Mouse (Mus musculus) embryonic facial prominence, embryonic 15.5 days (tissue): Measurements from ENCODE around the gene Klhl3. TPM values are rescaled to one million over a fixed set of nuclear protein-coding genes. Genes with fewer than 3 reads are reported as not detected.
A peak's percentile ranks its signal among the peaks of the same experiment; 100 is the strongest.

ENCODE experiments used
- ATAC-seq: fragments of 200-750 bp; cut with Nextera tagmentation; 2 replicates; pipeline ENCODE4 v1.8.0; 2017; ENCODE audit warnings: low read depth, moderate TSS enrichment; ENCODE audit not compliant: insufficient number of reproducible peaks, low FRiP score, low TSS enrichment
- H3K27ac ChIP-seq: fragments of 300-500 bp; sonication (generic); replicated peaks from 2 replicates; pipeline ENCODE4 v1.5.1; 2015; ENCODE audit warnings: mild to moderate bottlenecking, inconsistent platforms
- H3K27me3 ChIP-seq: fragments of 300-500 bp; sonication (generic); 2 replicates; pipeline ENCODE4 v1.6.1; 2015; ENCODE audit warnings: inconsistent platforms
- H3K36me3 ChIP-seq: fragments of 300-500 bp; sonication (generic); 2 replicates; pipeline ENCODE4 v1.6.1; 2015; ENCODE audit warnings: mild to moderate bottlenecking, inconsistent platforms
- H3K4me1 ChIP-seq: fragments of 300-500 bp; sonication (generic); 2 replicates; pipeline ENCODE4 v1.6.1; 2015; ENCODE audit warnings: inconsistent platforms
- H3K4me2 ChIP-seq: fragments of 300-500 bp; sonication (generic); replicated peaks from 2 replicates; pipeline ENCODE4 v1.6.1; 2015; ENCODE audit warnings: mild to moderate bottlenecking, inconsistent platforms
- H3K4me3 ChIP-seq: fragments of 300-500 bp; sonication (generic); replicated peaks from 2 replicates; pipeline ENCODE4 v1.5.1; 2015; ENCODE audit warnings: mild to moderate bottlenecking, inconsistent platforms
- H3K9ac ChIP-seq: fragments of 300-500 bp; sonication (generic); 2 replicates; pipeline ENCODE4 v1.6.1; 2015; ENCODE audit warnings: inconsistent platforms
- H3K9me3 ChIP-seq: fragments of 300-500 bp; sonication (generic); replicated peaks from 2 replicates; pipeline ENCODE4 v1.6.1; 2016; ENCODE audit warnings: inconsistent platforms
- WGBS: fragments of 180-500 bp; shearing (Covaris S2); methylation state at CpG from one replicate; pipeline ENCODE4 v1.1.7; 2015; 5-methylcytosine and 5-hydroxymethylcytosine counted together
- polyA plus RNA-seq: library from polyadenylated mRNA; unstranded; fragments of >200 nt; fragmentation: Nextera tagmentation; extraction: Ambion mirVana; gene quantifications from 2 replicates; pipeline ENCODE4 v1.2.1, GENCODE M21; 2015

Klhl3 gene
- polyA plus RNA-seq, 1 experiment from 2014 or later, result 3.6 TPM

DNA sequence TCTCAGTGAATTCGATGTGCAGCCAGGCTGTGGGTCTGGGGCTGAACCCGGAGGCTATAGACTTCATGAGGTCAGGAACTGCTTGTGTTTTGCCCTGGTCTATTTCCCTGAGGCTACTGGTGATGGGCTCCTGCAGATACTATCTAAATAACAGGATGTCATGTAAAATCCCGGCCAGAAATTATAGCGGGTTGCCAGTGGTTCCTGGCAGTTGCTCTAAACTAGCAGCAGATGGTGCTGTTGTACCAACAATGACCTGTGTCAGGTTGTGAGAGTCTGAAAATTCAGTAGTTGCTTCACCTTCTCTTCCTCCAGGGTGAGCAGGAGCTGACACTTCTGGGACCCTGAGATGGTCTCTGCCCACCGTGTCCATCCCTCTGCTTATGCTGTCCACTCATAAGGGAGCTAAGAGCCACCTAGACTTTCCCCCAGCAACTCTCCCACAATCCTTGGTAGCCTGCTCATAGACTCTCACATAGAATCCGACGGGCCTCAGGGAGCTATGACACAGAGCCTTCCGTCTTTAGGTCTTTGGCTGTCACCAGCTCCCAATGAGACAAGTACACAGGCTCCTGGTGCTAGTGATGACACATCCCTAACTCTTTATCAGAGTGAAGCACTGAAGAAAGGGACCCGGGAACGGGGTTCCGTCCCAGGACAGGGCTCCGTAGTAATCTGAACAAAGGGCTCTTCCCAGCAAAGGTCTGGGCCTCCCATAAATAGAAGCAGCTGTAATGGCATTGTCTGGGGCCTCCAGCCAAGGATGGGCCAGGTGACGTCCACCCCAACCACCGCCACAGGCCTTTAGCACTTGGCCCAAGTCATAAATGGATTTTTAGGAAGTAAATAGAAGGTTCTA is 101.1 kb downstream of the Klhl3 start:
- H3K27me3 ChIP-seq, result no peaks in the 10 kb centered on the region
- no peak overlapping the region for H3K4me3 ChIP-seq
- peak; percentile 53; the same call in 1 of the 2 replicates for ATAC-seq
- H3K9ac ChIP-seq, result no peak overlapping the region
- H3K4me1 ChIP-seq, result no peaks in the 10 kb centered on the region
- H3K9me3 ChIP-seq, result no peaks in the 10 kb centered on the region
- no peaks in the 10 kb centered on the region for H3K36me3 ChIP-seq
- no peak overlapping the region for H3K4me2 ChIP-seq
- WGBS, result 62% methylated on average over 14 of the region's 14 CpGs
- no peak overlapping the region for H3K27ac ChIP-seq

GRCm38 (mm10) chr13:58011526-58011925 is 101.9 kb downstream of the Klhl3 start:
- no peak overlapping the region for H3K27ac ChIP-seq
- no peaks in the 10 kb centered on the region for H3K36me3 ChIP-seq
- no peak for ATAC-seq
- no peaks in the 10 kb centered on the region for H3K9me3 ChIP-seq
- H3K27me3 ChIP-seq, result no peaks in the 10 kb centered on the region
- H3K4me3 ChIP-seq, result no peak overlapping the region
- H3K4me2 ChIP-seq, result no peak overlapping the region
- H3K4me1 ChIP-seq, result no peaks in the 10 kb centered on the region
- 68% methylated on average over 2 of the region's 2 CpGs for WGBS
- no peak overlapping the region for H3K9ac ChIP-seq

GRCm38 (mm10) chr13:58010416-58010815 is 103.0 kb downstream of the Klhl3 start:
- no peaks in the 10 kb centered on the region for H3K27me3 ChIP-seq
- WGBS, result 82% methylated on average over 7 of the region's 7 CpGs
- no peak overlapping the region for H3K4me2 ChIP-seq
- H3K4me1 ChIP-seq, result no peaks in the 10 kb centered on the region
- no peak overlapping the region for H3K9ac ChIP-seq
- no peak overlapping the region for H3K4me3 ChIP-seq
- H3K36me3 ChIP-seq, result no peaks in the 10 kb centered on the region
- no peak overlapping the region for H3K27ac ChIP-seq
- H3K9me3 ChIP-seq, result no peaks in the 10 kb centered on the region
- no peak for ATAC-seq

DNA sequence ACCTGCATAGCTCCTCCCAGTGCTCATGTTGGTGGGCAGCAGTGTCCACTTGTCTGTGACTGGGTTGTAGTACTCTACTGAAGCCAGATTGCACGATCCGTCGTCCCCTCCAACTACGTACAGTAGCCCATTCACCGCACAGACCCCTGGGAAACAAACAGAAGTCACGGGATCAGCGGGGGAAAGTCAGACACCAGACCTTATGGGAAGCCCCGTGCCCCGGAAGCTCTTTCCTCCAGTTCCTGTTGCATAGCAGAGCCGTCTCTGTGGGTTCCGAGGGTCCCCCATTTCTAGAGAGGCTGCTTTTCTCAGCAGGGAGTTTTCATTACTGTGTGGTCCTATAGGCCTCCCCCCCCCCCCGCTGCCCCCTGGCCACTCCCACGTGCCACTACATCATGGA is 104.1 kb downstream of the Klhl3 start:
- no peak overlapping the region for H3K9ac ChIP-seq
- H3K9me3 ChIP-seq, result no peaks in the 10 kb centered on the region
- no peaks in the 10 kb centered on the region for H3K4me1 ChIP-seq
- H3K4me3 ChIP-seq, result no peak overlapping the region
- H3K27me3 ChIP-seq, result no peaks in the 10 kb centered on the region
- 79% methylated on average over 13 of the region's 13 CpGs for WGBS
- no peak overlapping the region for H3K27ac ChIP-seq
- no peak for ATAC-seq
- no peaks in the 10 kb centered on the region for H3K36me3 ChIP-seq
- no peak overlapping the region for H3K4me2 ChIP-seq

GRCm38 (mm10) chr13:58008038-58008364 is 105.4 kb downstream of the Klhl3 start:
- H3K9ac ChIP-seq, result no peak overlapping the region
- no peak overlapping the region for H3K27ac ChIP-seq
- H3K36me3 ChIP-seq, result no peaks in the 10 kb centered on the region
- ATAC-seq, result 0 out of 2 replicates have a peak, but pooled peaks have one; percentile 31
- no peak overlapping the region for H3K4me2 ChIP-seq
- no peaks in the 10 kb centered on the region for H3K4me1 ChIP-seq
- 78% methylated on average over 5 of the region's 5 CpGs for WGBS
- no peaks in the 10 kb centered on the region for H3K9me3 ChIP-seq
- no peak overlapping the region for H3K4me3 ChIP-seq
- no peaks in the 10 kb centered on the region for H3K27me3 ChIP-seq

DNA sequence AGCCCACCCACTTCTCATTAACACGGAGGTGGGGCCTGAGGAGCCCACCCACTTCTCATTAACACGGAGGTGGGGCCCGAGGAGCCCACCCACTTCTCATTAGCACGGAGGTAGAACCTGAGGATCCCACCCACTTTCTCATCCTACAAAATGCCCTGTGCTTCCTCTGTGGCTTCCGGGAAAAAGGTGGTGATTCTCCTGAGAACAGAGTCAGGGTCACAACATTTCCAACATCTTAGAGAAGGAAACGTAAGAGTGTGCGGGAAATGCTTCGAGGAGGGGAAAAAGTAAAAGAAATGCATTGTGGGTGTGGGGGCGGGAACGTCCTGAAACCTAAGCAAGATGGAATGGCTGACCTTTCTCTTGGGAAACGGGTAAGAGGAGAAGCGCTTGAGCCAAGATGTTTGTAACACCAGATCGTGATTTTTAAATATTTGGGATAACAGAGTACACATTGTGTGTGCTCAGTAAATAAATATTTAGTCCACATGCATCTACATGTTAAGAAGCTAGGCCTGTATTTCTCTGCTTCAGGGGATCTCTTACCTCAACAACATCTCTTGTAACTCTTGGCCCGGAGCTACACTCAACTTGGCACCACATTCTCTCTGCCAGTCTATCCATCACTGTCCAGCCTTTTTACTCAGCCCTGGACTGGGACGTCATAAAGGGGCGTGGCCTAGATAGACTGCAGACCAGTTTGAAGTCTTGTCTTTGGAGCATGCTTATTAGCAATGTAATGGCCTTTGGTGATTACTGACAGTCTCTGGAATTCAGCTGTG is 105.9 kb downstream of the Klhl3 start:
- Histone ChIP-seq H3K4me3 (no peak overlapping the region), H3K9me3 (no peaks in the 10 kb centered on the region), H3K27me3 (no peaks in the 10 kb centered on the region), H3K4me1 (no peaks in the 10 kb centered on the region), H3K36me3 (no peaks in the 10 kb centered on the region), H3K27ac (no peak overlapping the region), H3K9ac (no peak overlapping the region), H3K4me2 (no peak overlapping the region)
- ATAC-seq, result no peak
- WGBS, result 52% methylated on average over 16 of the region's 16 CpGs

DNA sequence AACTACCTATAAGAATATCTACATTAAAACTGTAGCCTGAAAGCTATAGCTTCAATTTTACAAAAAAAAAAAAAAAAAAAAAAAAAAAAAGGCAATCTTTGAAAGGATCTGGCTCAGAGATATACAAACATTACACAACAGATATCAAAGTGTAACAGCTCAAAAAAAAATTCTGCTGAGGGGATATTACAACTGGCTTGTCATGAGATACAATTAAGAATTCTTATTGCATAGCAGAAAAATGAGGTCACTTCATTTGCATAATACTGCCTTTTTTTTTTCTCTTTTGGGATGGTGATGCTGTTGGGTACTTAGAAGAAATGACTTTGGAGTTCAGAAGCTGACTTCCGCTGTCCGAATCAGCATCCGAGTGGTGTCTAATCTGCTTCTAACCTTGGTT is 111.6 kb downstream of the Klhl3 start:
- 88% methylated on average over 3 of the region's 3 CpGs for WGBS
- Histone ChIP-seq H3K4me1 (no peaks in the 10 kb centered on the region), H3K9ac (no peak overlapping the region), H3K27me3 (no peaks in the 10 kb centered on the region), H3K9me3 (no peaks in the 10 kb centered on the region), H3K4me3 (no peak overlapping the region), H3K36me3 (no peaks in the 10 kb centered on the region), H3K4me2 (no peak overlapping the region), H3K27ac (no peak overlapping the region)
- no peak for ATAC-seq

GRCm38 (mm10) chr13:57996536-57996935 is 116.9 kb downstream of the Klhl3 start:
- Histone ChIP-seq H3K36me3 (no peaks in the 10 kb centered on the region), H3K4me3 (no peak overlapping the region), H3K9me3 (no peaks in the 10 kb centered on the region), H3K4me1 (no peaks in the 10 kb centered on the region), H3K27me3 (no peaks in the 10 kb centered on the region), H3K27ac (no peak overlapping the region), H3K9ac (no peak overlapping the region), H3K4me2 (no peak overlapping the region)
- WGBS, result 76% methylated on average over 11 of the region's 11 CpGs
- no peak for ATAC-seq

DNA sequence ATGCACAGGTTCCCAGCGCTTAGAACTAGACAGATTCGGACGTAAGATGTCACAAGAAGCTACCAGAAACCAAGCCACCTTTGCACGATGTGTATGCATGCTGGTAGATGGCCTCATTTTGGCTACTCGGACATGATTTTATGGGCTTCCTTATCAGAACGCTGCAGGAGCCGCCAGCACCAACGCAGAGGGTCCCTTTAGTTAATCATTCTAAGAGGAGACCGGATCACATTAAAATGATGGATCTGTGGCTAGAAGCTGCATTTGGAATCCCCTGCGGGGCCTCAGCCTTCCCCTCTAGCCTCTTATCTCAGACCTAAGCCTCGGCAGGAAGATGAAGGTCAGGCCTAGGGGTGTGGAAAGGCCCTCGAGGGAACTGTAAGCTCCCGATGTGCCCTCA is 117.5 kb downstream of the Klhl3 start:
- Histone ChIP-seq H3K27ac (no peak overlapping the region), H3K4me3 (no peak overlapping the region), H3K27me3 (no peaks in the 10 kb centered on the region), H3K4me1 (no peaks in the 10 kb centered on the region), H3K4me2 (no peak overlapping the region), H3K9me3 (no peaks in the 10 kb centered on the region), H3K9ac (no peak overlapping the region), H3K36me3 (no peaks in the 10 kb centered on the region)
- WGBS, result 73% methylated on average over 13 of the region's 13 CpGs
- ATAC-seq, result no peak

DNA sequence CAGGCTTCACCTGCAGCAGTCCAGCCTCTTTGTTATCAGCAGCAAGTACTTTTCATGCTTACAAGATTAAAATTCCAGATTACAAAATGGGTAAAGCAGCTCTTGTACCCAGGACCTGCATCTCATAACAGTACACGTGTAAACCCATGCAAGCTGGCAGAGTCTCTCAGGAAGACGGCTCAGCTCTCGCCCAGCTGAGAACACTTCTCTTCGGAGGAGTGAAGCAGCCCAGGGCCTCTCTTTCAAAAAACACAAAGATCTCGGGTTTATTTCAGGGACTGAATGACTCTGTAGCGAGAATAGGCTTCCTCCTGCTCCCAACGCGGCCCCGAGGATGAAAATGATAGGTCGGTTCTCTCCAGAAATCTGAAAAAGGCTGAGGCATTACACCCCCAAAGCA is 128.8 kb downstream of the Klhl3 start:
- Histone ChIP-seq H3K27ac (no peak overlapping the region), H3K4me2 (no peak overlapping the region), H3K9ac (no peak overlapping the region), H3K9me3 (no peaks in the 10 kb centered on the region), H3K4me1 (peaks cover 25% of the 10 kb centered on the region), H3K4me3 (no peak overlapping the region), H3K27me3 (no peaks in the 10 kb centered on the region), H3K36me3 (no peaks in the 10 kb centered on the region)
- ATAC-seq, result no peak
- WGBS, result 57% methylated on average over 10 of the region's 10 CpGs

GRCm38 (mm10) chr13:57984163-57984562 is 129.2 kb downstream of the Klhl3 start:
- 57% methylated on average over 8 of the region's 8 CpGs for WGBS
- Histone ChIP-seq H3K4me2 (no peak overlapping the region), H3K9ac (no peak overlapping the region), H3K36me3 (no peaks in the 10 kb centered on the region), H3K4me1 (peaks cover 25% of the 10 kb centered on the region), H3K27me3 (no peaks in the 10 kb centered on the region), H3K27ac (no peak overlapping the region), H3K9me3 (no peaks in the 10 kb centered on the region), H3K4me3 (no peak overlapping the region)
- ATAC-seq, result no peak
